In the genomic region with DNA sequence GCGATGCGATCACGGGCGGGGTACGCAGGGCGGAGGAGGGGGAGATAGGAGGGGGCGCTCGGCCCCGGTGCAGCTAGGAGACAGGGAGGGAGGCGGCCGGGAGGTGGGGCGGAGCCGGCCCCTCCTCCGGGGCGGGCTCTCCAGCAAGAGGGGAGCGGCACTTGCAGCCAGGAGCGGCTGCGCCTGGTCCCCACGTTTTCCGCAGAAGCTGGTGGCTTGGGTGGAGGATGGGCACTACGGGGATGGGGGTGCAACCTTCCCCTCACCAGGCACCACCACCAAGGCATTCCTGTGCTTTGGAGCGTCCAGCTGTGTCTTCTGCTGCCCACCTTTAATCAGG, we compare ENCODE assay signal across 8 mouse cellular contexts. TPM values are rescaled to one million over a fixed set of nuclear protein-coding genes. Genes with fewer than 3 reads are reported as not detected.
DNase-seq lines count a peak whose midpoint lies in the region; ATAC-seq lines count a peak whose summit lies in the region.

Gene Fbxo41, minus strand, starts transcription at position 84 of the 340 bp plus-strand sequence.

- peak within 1 kb of the TSS; percentile 62 for H3K9ac ChIP-seq in heart, embryonic 16.5 days (ENCODE audit: low read length)
- peak within 1 kb of the TSS; percentile 64 for H3K9ac ChIP-seq in embryonic facial prominence, embryonic 12.5 days
- peak within 1 kb of the TSS; percentile 34; the same call in 1 of the 2 replicates for H3K9ac ChIP-seq in intestine, embryonic 14.5 days (ENCODE audit: low read length)

- peak within 1 kb of the TSS; percentile 69 for H3K4me3 ChIP-seq in heart, embryonic 16.5 days (ENCODE audit: low read length)
- H3K4me3 ChIP-seq in embryonic facial prominence, embryonic 12.5 days, result peak within 1 kb of the TSS; percentile 64
- H3K4me3 ChIP-seq in intestine, embryonic 14.5 days (ENCODE audit: low read depth, low read length), result peak within 1 kb of the TSS; percentile 59

- WGBS in heart, embryonic 16.5 days, result 3% methylated on average over 22 of the region's 22 CpGs
- WGBS in embryonic facial prominence, embryonic 12.5 days, result 0% methylated on average over 15 of the region's 22 CpGs
- WGBS in intestine, embryonic 14.5 days, result 4% methylated on average over 21 of the region's 22 CpGs

- peaks cover 41% of the 10 kb centered on the region for H3K27me3 ChIP-seq in heart, embryonic 16.5 days (ENCODE audit: control insufficient read depth, insufficient read depth, low read length)
- H3K27me3 ChIP-seq in embryonic facial prominence, embryonic 12.5 days, result peaks cover 32% of the 10 kb centered on the region
- peaks cover 14% of the 10 kb centered on the region for H3K27me3 ChIP-seq in intestine, embryonic 14.5 days (replicated peaks; ENCODE audit: control insufficient read depth, insufficient read depth, low read length)

- no peak for ATAC-seq in heart, embryonic 16.5 days (replicated peaks; ENCODE audit: extremely low read depth, insufficient read depth, low FRiP score)
- ATAC-seq in embryonic facial prominence, embryonic 12.5 days (ENCODE audit: insufficient number of reproducible peaks, insufficient read depth, low FRiP score, low TSS enrichment), result peak; percentile 59; the same call in 1 of the 2 replicates
- ATAC-seq in intestine, embryonic 14.5 days (replicated peaks; ENCODE audit: low FRiP score, low TSS enrichment, low read depth), result peak; percentile 78

- DNase-seq in heart, postnatal 4 days, result no peak
- DNase-seq in adrenal gland, postnatal 25 days, result peak; percentile 44
- DNase-seq in intestine, embryonic 14.5 days (ENCODE audit: low spot score), result peak; percentile 75
- DNase-seq in liver, result peak; percentile 29
- DNase-seq in retina, embryonic 14.5 days (ENCODE audit: low spot score), result peak; percentile 64
- no peak for DNase-seq in gastrocnemius, postnatal 25 days

- H3K36me3 ChIP-seq in heart, embryonic 16.5 days (ENCODE audit: control insufficient read depth, insufficient read depth), result no peaks in the 10 kb centered on the region
- H3K36me3 ChIP-seq in embryonic facial prominence, embryonic 12.5 days, result no peaks in the 10 kb centered on the region
- H3K36me3 ChIP-seq in intestine, embryonic 14.5 days (ENCODE audit: control insufficient read depth, insufficient read depth, low read length), result no peaks in the 10 kb centered on the region

- no peak within 1 kb of the TSS for H3K27ac ChIP-seq in heart, embryonic 16.5 days (ENCODE audit: low read length)
- H3K27ac ChIP-seq in embryonic facial prominence, embryonic 12.5 days, result no peak within 1 kb of the TSS
- no peak within 1 kb of the TSS for H3K27ac ChIP-seq in intestine, embryonic 14.5 days (ENCODE audit: low read depth)

- H3K4me1 ChIP-seq in heart, embryonic 16.5 days (ENCODE audit: control insufficient read depth, insufficient read depth, low read length), result peaks cover 4% of the 10 kb centered on the region
- H3K4me1 ChIP-seq in embryonic facial prominence, embryonic 12.5 days, result peaks cover 14% of the 10 kb centered on the region
- H3K4me1 ChIP-seq in intestine, embryonic 14.5 days (replicated peaks; ENCODE audit: control insufficient read depth, insufficient read depth, low read length), result 0 out of 2 replicates have a peak, but pooled peaks cover 5% of the 10 kb centered on the region

- H3K4me2 ChIP-seq in heart, embryonic 16.5 days (ENCODE audit: low read depth, low read length), result peak within 1 kb of the TSS; percentile 92
- H3K4me2 ChIP-seq in embryonic facial prominence, embryonic 12.5 days (replicated peaks), result peak within 1 kb of the TSS; percentile 77
- H3K4me2 ChIP-seq in intestine, embryonic 14.5 days (ENCODE audit: low read length), result peak within 1 kb of the TSS; percentile 93

- H3K9me3 ChIP-seq in heart, embryonic 16.5 days (replicated peaks; ENCODE audit: control insufficient read depth, low read length), result no peaks in the 10 kb centered on the region
- H3K9me3 ChIP-seq in embryonic facial prominence, embryonic 12.5 days, result no peaks in the 10 kb centered on the region
- no peaks in the 10 kb centered on the region for H3K9me3 ChIP-seq in intestine, embryonic 14.5 days (ENCODE audit: control insufficient read depth, low read length)

RNA-seq across cellular contexts. Expression of gene Fbxo41, which starts in this region (rescaled TPM):
- 0.02 TPM in 1 of 2 replicates, not detected in the other for polyA plus RNA-seq in heart, embryonic 16.5 days (2015; fragmentation: Nextera tagmentation; extraction: Ambion mirVana)
- not detected for total RNA-seq in heart, postnatal 4 days (2021)
- total RNA-seq in adrenal gland, postnatal 25 days (2021), result 0.67 and 1.2 TPM in 2 replicates
- polyA plus RNA-seq in embryonic facial prominence, embryonic 12.5 days (2016; fragmentation: Nextera tagmentation; extraction: Ambion mirVana), result 0.82 and 0.83 TPM in 2 replicates
- polyA plus RNA-seq in intestine, embryonic 14.5 days (2014; fragmentation: Nextera tagmentation; extraction: Ambion mirVana), result 0.36 and 0.45 TPM in 2 replicates
- not detected for total RNA-seq in gastrocnemius, postnatal 25 days (2021)

Comparison
In these comparisons a context has a peak if more than half of its experiments do, and no peak if none do; other contexts are left out.
1. Peak in ATAC-seq, H3K4me3 ChIP-seq, H3K9ac ChIP-seq and H3K4me2 ChIP-seq in embryonic facial prominence, embryonic 12.5 days; RNA of the gene not detected or under 1 TPM.
2. Peak in DNase-seq, ATAC-seq, H3K4me3 ChIP-seq, H3K9ac ChIP-seq and H3K4me2 ChIP-seq in intestine, embryonic 14.5 days; RNA of the gene not detected or under 1 TPM.
3. DNase-seq: peak in adrenal gland, postnatal 25 days (single experiment), liver (single experiment) and retina, embryonic 14.5 days (single experiment); none in heart, postnatal 4 days (single experiment) and gastrocnemius, postnatal 25 days (single experiment).
4. Peak in every context shown above with its lines, with median percentiles within 50 percentile points of each other: H3K4me2 ChIP-seq, H3K4me3 ChIP-seq and H3K9ac ChIP-seq.